Mouse (Mus musculus) frontal cortex, adult (tissue): ENCODE measurements around the gene Gsg1.

Experiments
- ATAC-seq: cut with Nextera tagmentation; 2 replicates; pipeline ENCODE4 v1.9.2; 2017; ENCODE audit warnings: mild to moderate bottlenecking, moderate library complexity, mixed read lengths; ENCODE audit not compliant: low TSS enrichment

The Gsg1 gene

DNA sequence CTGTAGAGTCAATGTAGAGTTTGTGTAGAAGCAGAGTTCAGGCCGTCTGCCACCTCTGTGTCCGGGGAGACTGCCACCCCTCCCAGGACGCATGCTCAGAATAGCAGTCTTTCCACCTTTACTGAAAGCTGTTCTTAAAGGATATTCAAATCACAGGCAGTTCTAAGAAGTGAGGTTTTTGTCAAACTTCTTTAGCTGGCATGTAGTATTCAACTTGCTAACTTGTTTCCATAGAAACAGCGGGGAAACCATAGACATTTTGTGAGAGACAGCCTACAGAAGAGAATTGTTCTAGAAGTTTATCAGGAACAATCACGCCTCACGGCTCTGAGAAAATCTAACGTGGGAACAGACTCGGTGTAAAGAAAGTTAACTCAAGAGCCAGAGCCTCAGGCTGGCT, 47.2 kb downstream of the Gsg1 start:
- ATAC-seq: peak; percentile 39

GRCm38 (mm10) chr6:135205802-135206201, 48.3 kb downstream of the Gsg1 start:
- no peak for ATAC-seq

DNA sequence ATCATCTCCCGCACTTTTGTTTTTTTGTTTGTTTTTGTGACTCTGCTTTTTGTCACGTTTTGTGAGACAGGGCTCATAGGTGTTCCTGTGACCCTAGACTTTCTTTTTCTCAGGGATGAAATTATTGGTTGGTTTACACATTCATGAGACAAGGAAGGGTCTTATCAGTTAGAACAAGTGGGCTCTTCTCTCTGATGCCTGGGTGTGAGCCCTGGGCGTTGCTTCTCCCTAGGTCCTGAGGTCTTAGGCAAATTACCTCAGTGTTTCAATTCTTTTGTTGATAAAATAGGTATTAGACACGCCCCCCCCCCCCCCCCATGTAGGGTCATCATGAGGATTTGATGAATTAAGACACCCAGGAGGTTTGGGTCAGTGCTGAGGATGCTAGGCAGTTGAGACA, 49.3 kb downstream of the Gsg1 start:
- no peak for ATAC-seq

GRCm38 (mm10) chr6:135203737-135204136, 50.4 kb downstream of the Gsg1 start:
- peak; percentile 15 for ATAC-seq

DNA sequence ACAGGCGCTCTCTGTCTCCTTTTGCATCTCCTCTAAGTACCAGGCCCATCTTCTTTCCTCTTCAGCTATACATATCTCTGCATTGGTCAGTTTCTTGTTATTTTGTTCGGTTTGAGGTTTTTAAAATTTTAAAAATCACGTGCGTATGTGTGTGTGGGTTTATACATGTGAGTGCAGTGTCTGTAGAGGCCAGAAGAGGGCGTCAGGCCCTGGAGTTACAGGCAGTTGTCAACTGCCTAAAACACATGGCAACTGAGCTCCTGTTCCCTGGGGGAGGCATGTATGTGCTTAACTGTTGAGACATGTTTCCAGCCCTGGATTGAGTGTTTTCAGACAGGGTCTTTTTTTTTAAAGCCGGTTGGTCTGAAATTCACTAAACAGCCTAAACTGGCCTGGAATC, 51.5 kb downstream of the Gsg1 start:
- no peak for ATAC-seq

DNA sequence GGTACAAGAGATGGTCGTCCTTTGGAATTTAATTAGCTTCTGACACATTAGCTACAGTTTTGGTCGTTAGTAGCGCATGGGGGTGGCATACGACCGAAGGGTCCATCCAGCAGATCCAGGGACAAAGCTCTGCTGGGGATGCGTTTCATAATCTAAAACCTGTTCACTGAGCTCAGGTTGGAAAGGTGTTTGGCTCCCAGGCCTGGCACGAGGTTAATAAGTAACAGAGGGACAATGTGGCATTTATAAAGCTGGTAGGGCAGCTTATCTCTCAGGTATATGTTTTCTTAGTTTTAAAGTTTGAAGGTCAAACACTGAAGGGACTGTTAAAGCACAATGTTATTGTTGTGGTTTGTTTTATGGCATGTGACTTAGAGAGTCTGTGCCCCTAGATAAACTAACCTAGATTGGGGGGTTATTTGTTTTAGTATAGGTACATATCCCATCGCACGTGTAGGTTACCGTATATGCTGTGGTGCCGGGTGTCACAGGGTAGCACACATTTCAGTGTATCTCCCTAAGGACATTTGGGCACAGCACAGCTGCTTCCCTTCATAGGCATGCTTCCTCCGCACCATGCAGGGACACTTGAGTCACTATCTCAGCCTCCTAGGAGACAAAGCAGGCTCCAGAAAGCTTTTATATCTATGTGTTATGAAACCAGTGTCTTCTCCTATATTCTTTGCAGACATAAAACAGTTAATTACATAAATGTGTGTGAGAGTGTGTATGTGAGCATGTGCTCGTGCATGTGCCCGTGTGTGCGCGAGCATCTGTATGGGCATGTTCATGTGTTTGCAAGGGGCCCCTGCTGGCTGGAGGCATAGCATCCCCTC, 53.8 kb downstream of the Gsg1 start:
- peak; percentile 75 for ATAC-seq

GRCm38 (mm10) chr6:135198726-135199125, 55.4 kb downstream of the Gsg1 start:
- ATAC-seq: no peak

DNA sequence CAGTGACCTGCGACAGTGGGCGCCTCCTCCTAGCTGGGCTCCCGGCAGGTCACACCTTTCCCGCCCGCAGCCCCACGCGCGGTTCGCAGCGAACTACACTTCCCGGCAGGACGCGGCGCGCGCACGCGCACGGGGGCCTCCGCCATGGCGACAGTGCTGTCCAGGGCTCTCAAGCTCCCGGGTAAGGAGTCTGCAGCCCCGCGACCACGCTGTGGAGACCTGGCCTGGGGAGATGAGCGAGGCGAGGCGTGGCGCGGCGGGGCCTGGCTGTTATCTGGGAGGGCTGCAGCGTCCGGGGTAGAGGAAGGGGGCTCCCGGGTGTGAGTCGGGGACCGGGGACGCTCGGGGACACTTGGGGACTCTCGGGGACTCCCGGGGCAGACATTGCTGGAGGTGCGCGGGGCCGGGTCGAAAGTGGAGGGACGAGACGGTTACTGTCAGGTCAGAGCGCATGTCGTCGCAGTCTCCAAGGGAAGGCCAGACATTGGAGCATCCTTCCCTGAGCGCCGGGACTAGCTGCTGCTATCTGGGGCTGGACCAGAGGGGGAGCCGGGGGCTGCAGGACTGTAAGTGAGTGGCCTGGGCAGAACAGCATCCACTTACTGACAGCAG, 56.1 kb downstream of the Gsg1 start, which contains the start of the genes Fam234b and Hebp1:
TSS of gene Fam234b (plus strand) at position 57 of the 612 bp plus-strand sequence.
TSS of gene Hebp1 (minus strand) at position 102 of the 612 bp plus-strand sequence.
- peak; percentile 65 for ATAC-seq

DNA sequence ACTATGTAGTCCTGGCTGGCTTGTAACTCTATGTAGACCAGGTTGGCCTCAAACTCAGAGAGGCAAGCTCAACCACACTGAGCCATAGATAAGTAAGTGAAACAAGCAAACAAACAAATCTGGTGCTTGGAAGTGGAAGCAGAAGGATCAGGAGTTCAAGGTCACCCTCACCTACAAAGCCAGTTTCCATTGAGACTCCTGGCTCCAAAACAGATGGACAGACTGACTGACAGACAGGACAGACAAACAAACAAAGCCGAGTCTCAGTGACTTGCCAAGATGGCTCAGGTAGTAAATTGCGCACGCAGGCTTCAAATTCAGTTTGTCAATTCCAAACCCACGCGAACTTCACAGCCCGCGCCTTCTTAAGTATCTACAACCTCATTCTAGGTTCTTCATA, 56.7 kb downstream of the Gsg1 start:
- no peak for ATAC-seq

GRCm38 (mm10) chr6:135196707-135197106, 57.4 kb downstream of the Gsg1 start:
- no peak for ATAC-seq

DNA sequence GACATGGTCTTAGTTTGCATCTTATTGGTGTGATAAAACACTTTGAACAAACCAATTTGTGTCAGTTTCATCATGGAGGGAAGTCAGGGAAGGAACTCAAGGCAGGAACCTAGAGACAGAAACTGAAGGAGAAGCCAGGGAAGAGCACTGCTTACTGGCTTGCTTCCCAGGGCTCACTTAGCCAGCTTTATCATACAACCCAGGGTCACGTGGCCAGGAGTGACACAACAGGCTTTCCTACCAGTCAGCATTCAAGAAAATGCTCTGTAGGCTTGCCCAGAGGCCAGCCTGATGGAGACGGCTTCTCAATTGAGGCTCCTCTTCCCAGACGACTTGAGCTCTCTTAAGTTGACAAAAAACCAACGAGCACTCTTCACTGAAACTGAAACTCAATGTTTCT, 59.2 kb downstream of the Gsg1 start:
- ATAC-seq: no peak

GRCm38 (mm10) chr6:135193733-135194132, 60.4 kb downstream of the Gsg1 start:
- no peak for ATAC-seq

DNA sequence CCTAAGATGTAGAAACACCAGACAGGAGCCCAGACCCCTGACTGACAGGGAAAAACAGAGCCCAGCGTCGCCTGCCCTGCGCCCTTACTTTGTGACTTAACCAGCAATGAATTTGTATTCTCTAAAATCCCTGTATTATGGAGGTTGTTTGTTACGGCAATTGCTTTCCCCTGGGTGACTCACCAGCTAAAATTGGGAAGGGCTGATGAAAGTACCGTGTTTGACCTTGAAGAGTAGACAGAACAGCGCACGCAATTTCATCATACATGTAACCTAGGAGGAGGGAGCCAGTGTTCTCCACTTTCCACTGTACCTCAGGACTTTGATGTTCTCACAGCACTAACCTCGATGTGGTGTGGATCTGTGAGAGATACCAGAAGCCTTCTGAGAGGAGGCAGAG, 61.2 kb downstream of the Gsg1 start:
- ATAC-seq: no peak

GRCm38 (mm10) chr6:135191906-135192305, 62.2 kb downstream of the Gsg1 start:
- no peak for ATAC-seq

DNA sequence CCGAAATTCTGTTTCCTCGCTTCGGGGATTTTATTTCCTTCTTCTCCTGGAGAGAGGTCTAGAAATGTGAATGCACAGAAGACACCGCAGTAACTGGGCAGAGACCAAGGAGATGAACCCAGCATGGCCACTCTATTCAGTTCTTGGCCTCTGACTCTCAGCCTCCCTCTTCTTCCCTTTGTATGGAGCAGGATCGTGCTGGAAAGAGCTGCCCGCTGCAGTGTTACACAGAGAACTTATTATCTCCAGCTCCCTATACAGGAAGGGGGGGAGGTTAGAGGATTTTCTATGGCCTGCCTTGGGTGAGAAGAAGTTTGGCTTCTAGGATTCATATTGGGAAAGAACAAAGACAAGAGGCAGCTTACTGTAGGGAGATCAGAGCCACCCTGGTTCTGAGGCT, 64.0 kb downstream of the Gsg1 start:
- ATAC-seq: no peak

- no peak for ATAC-seq
These were observed 65.5 kb downstream of the Gsg1 start for GRCm38 (mm10) chr6:135188629-135189028.
